Mouse (Mus musculus): ENCODE results near the gene Msrb3.

Msrb3 gene

DNA sequence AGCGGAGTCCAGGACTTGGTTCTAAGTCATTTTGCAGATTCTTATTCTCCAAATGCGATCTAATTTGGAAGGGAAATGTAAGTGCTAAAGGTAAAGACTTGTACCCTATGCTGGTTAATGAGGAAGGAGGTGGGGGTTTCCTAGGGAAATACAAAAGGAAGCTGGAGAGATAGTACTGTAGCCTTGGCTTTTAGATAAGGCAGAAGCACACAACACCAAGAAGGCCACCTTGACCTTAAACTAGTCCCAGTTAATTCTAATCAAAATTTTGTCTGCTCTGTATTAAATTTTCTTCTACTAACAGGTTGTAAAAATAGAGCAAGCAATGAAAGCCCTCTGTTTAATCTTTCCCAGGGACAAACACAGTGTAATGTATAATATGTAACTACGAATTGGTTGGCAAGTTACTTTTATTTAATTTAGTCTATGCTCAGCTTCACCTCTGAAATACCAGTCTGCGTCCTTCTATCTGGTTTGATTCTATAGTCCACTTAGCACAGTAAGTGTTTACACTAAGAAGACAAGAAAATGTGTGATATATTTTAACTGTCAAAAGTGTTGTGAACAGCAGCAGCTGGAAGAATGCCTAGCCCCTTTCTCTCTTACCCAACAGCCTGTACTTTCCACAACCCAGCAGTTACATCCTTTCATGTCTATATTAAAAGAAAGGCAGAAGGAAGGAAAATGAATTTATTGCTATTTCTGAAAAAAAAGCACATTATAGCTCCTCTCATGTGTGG lies 87.9 kb downstream of the Msrb3 start:
- DNase-seq (ENCODE audit: low spot score in 2 of 2): no peak

DNA sequence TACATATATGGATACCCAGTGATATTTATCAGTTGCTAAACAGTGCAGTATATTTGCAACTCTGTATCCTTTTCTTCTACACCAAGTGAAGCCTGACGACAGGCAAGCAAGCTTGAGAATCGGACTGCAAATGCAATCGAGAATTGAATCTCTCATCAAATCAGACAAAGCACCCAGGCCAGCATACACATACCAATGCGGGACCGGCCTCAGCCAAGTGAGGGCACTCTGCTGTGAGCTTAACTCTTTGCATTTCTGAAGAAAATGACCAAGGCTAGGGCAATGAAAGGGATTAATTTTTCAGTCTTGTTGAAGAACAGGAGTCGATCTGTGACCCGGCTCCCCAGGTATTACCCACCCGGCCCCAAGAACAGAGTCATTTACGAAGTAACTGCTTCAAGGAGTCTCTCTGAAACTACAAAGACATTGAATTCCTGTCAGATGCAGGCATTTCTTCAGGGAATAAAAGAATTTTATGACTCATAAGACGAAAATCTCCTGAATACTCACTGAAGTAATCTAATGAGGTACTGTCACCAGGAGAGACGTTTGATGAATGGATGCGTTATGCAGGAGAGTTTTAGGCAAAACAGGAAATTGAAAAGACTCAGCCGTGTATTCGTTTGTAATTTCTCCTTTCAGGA lies 88.7 kb downstream of the Msrb3 start:
- DNase-seq (ENCODE audit: low spot score in 2 of 2): no peak

DNA sequence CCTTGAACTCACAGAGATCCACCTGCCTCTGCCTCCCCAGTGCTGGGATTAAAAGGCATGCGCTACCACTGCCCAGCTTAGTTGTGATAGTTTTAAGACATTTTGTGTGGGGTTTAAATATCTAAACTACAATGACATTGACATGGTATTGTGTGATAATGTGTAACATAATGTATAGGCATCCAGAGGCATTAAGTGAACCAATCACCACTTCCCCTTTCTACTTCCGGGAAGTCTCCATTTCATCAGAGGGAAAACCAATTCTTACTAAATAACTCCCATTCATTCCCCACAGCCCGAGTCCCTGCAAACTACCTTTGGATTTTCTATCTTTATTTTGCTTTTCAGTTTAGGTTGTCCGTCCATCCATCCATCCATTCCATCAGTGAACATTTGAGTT lies 90.7 kb downstream of the Msrb3 start:
- DNase-seq (ENCODE audit: low spot score in 2 of 2): no peak

DNA sequence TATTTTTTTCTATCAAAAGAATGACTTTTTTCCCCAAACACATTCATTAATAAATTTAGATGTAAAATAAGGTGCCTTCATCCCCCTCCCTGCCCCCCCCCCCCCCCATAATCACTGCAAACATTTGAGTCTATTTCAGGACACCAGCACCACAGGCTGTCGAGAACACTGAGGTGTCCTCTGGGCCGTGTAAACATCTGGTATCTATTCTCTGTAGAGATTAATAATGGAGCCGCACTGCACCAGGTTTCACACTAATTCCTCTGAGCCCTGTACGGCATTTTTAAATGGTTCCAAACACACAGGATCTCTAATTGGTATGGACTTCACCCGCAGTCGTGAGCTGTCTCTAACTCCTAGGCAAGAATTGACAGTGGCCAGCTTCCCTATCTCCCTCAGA lies 97.8 kb downstream of the Msrb3 start:
- DNase-seq (ENCODE audit: low spot score in 2 of 2): no peak

DNA sequence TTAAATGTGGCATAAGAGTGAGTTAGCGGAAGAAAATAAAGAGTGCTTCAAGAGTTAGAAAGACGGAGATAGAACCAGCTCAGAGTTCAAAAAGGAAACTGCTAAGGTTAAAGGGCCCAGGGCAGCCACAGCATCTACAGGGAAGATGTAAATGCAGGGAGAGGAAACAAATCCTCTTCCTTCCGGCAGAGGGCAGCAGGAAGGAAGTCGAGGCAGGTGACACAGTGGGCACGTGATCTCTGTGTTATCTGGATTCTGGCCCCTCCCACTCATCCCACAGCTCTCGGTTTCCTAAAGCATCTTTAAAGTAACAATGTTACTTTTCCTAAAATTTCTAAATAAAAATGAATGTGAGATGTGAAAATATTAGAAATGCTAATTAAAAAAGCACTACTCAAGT lies 99.4 kb downstream of the Msrb3 start:
- no peak for DNase-seq (ENCODE audit: low spot score in 2 of 2)

DNA sequence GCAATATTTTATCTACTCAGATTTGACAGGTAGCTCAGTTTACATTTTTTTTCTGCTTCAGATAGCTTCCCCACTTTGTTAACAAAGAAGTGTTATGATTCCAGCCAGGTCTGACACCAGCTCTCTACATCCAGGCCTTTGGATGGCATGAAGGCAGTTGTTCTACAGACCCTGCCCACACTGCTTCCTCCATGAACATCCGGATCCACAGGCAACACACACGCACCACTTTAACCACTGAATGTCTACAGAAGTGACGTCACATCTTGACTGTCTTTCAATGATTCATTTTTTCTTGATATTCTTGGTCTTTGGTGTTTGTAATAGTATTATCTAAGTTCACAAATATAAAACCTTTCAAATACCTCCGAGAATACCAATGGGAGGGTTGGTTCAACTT lies 102.2 kb downstream of the Msrb3 start:
- no peak for DNase-seq (ENCODE audit: low spot score in 2 of 2)

DNA sequence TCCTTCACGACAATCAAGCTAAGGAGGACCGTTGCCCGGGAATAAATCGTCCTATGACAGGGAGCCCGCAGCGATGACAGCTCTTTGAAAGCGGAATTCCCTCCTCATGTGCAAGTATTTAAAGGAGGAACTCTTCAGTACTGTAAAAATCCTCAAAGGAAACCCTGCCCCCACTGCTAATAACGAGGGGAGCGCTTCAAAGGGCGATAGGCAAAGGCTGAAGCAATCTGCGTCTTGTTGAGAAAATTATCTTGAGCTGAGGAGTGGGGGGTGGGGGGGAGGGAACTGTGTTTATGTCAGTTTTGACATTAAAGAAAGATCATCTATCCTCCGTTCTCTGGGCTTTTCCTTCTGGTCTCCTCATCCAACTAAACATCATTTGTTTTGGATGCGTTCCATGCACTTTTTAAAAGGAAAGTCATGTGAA lies 104.5 kb downstream of the Msrb3 start:
- no peak for DNase-seq (ENCODE audit: low spot score in 2 of 2)

DNA sequence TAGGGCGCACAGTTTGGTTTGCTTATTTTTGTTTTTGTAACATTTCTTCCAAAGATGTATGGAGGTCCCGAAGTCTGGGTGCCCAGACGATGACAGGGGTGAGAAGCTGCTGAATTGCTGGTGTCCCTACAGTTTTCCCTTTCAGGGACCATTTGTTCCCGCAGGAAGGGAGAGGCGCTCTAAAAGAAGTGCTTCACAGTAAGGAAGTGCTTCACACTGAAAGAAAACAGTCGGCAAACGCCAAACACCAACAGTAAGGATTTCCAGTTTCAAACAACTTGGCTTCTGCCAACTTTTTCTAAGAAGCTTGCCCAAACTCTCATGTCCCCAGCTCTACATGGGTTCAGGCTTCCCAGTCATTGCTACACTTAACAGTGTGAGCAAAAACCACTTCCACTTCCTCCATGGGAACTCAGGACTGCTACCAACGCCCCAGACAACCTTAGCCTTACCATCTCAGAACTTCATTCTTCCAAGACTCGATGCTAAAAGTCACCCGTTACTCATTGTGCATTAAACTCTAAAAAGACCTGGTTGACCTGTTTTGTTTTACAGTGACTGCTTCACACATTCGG lies 106.6 kb downstream of the Msrb3 start:
- no peak for DNase-seq (ENCODE audit: low spot score in 2 of 2)

DNA sequence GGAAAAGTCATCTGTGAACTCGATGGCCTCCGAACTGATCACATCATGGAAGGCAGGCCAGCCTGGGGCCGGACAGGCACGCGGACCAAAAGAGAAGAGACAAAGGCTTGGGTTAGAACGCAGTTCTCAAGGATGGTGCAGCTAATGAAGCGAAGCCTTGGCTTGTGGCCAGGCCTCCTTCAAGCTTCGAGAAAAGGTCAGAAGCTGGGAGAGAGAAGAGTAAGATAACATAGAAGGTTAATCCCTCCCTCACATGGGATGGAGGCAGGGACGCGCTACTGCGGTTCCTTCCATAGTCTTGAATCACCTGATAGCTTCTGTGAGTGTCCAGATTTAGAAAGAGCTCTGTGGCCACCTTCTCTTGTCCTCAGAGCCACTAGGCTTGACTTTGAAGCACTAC lies 107.5 kb downstream of the Msrb3 start:
- DNase-seq (ENCODE audit: low spot score in 2 of 2): no peak

DNA sequence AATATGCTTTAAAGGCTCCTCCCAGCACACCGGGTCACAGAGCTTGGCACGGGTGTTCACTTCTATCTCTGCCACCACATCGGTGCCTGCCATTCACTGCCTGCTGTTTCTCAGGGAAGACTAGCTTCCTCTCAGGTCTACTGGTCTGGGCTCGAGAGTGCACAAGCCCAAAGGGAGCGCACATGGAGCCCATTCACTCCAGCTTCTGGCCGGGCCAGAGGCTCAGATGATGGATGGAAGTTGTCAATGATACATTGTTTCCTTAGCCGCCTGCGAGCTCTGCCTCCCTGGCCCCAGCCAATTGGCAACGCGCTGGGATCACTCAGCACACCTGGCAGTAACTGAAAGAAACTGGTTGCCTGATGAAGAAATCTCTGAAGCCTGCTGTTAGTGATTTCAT lies 111.7 kb downstream of the Msrb3 start:
- DNase-seq (ENCODE audit: low spot score in 2 of 2): no peak

DNA sequence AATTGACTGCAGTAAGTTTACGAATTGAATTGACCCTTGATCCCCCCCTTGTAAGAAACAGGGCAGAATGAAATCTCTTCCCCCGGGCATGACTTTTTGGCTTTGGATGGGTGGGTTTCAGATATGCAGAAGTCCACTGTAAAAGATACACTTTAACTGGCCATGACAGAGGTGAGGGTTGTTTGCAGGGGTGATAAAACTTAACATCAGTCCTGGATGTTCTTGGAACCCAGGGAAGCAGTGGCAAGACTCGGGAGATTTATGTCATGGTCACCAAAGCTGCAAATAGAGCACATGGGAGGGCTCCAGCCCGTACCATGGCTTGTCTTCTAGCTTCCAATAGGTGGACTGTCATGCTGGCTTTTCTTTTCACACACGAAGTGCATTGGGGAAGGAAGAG lies 114.4 kb downstream of the Msrb3 start:
- no peak for DNase-seq (ENCODE audit: low spot score in 2 of 2)

DNA sequence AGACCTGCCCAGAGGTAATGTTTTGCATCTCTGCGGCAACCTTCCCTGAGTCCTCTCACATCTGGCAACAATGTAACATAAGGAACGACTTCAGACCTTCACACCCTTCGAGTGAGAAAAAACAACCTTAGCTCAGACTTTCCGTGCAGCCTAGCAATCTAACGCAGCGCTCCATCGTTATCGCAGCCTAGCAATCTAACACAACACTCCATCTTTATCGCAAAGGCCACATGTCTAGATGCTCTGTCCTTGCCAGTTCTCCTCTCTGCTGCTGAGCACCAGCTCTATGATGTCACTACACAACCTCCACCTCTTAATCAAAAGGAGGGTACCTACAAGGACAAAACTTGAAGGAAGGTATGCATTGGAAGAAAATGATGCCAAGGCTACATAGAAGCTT lies 115.5 kb downstream of the Msrb3 start:
- no peak for DNase-seq (ENCODE audit: low spot score in 2 of 2)

DNA sequence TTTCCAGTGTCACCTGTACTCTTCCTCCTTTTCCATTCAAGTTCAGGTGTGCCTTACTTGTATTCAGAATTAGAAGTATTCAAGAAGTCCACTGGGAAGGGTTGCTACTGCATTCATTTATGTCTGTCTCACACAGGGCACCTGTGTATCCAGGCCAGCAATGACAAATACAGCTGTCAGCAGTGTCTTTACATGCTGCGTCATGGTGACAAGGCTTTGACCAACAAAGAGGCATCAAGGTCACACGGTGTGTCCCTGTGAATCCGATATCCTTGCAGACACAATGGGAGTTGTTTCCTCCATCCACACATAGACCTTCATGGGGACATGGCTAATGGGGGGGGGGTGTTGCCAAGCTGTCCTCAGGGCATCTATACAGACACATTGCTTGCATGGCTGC lies 121.4 kb downstream of the Msrb3 start:
- DNase-seq (ENCODE audit: low spot score in 2 of 2): no peak

DNA sequence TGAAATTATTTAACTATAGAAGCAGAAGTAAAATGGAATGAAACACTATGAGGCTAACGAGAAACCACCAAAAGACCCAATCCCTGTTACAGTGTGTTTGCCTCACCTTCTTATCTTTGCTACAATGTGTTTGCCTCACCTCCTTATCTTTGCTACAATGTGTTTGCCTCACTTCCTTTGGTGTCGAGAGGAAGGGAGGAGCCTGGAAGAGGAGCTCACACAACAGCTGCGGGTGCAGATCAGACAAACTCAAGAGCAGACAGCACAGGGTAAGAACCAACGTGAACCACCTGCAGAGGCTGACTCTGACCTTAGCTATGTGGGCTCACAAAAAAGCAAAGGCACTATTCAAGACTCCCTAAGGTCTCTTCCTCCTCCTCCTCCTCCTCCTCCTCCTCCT lies 123.5 kb downstream of the Msrb3 start:
- DNase-seq (ENCODE audit: low spot score in 2 of 2): peak in 1 of 2 experiments; percentile 9

DNA sequence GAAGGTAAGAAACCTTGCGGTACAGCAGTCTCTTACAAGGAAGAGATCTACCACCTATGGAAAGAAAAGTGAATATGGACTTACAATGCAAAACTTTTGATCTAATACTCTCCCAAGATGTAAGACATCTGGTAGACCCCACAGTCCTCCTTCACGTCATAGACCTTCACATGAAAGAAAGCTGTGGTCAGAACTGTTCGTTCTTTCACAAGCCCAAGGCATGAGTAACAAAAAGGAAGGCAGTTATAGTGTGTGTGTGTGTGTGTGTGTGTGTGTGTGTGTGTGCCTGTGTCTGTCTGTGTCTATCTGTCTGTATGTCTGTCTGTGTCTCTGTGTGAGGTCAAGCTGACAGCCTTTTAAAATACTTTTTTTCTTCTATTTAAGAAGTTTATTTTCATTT lies 131.5 kb downstream of the Msrb3 start:
- DNase-seq (ENCODE audit: low spot score in 2 of 2): no peak

DNA sequence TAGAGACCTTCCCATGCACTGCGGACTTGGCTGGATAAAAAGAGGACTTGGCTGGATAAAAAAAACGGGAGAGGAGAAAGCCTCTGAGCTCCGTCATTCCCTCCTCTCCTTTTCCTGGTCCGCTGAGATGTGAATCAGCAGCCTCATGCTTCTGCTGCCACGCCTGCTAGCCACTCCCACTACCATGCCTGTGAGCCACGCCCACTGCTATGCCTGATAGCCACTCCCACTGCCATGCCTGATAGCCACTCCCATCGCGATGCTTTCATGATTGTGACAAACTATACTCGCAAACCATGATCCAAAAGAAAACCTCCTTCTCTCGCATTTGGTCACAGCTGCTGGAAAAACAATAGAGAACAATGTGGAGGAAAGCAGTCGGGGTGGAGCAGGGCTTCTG lies 133.5 kb downstream of the Msrb3 start:
- no peak for DNase-seq (ENCODE audit: low spot score in 2 of 2)

DNA sequence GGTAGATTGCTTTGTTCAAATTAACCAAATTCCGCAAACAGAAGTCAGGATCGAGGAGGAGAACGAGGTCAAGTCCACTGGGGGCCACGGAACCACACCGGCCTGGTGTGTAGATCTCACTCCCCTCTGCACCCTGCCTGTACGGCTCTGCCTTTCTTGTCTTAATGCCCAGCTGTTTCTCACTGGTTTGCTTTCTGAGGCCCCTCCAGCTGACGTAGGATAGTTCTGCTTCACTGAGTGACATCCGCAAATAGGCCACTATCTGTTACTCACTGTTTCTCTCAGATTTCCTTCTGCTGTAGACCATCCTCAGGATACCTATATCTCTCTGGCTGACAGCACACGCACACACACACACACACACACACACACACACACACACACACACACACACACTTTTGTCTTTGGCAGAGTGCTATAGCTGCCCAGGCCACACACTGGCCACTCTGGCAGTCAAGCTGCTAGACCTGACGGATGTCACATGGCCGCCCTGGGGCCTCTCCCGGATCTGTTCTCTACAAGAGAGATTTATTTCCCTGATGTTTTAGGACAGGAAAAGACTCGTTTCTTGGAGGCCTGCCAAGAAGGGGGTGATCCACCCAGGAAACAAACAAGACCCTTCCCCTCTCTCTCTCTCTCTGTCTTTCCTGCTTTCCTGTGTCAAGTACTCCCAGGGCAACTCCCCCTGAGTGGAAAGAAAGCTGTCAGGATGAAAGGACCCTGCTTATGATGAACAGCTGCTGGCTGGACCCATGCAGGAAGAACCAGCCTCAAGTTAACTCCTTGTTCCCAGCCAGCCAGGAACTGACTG lies 135.0 kb downstream of the Msrb3 start:
- DNase-seq (ENCODE audit: low spot score in 2 of 2): no peak

DNA sequence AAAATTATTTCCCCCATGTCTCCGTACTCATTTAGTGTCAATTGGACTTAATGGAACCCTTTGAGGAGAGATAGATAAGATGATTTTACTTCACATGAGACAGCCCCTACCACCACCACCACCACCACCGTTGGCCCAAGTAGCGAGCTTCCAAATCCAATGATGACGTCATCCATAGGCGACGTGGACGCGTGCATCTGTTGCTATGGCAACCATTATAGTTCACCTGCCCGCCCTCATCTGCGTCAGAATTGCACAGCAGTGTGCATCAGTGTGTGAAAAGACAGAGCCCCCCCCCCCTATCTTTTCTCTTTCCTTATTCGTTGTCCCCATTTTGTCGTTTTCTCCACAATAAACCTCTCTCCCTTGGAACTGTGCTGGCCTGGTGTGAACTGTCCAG lies 135.9 kb downstream of the Msrb3 start:
- DNase-seq (ENCODE audit: low spot score in 2 of 2): no peak

DNA sequence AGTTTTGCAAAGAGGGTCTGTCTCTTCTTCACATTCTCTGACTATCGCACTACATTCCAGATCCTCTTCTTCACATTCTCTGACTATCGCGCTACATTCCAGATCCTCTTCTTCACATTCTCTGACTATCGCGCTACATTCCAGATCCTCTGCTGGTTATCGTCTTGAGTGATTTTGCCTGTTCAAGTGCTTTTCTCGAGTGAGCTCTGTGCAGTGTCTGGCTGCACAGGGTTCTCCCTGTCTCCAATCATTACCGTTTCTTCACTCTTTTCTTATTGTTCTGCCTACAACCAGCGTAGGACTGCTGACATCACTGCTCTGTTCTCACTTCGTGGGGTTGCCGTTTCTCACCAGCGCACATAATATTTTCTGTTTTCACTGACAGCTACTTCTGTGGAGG lies 138.2 kb downstream of the Msrb3 start:
- DNase-seq (ENCODE audit: low spot score in 2 of 2): no peak

DNA sequence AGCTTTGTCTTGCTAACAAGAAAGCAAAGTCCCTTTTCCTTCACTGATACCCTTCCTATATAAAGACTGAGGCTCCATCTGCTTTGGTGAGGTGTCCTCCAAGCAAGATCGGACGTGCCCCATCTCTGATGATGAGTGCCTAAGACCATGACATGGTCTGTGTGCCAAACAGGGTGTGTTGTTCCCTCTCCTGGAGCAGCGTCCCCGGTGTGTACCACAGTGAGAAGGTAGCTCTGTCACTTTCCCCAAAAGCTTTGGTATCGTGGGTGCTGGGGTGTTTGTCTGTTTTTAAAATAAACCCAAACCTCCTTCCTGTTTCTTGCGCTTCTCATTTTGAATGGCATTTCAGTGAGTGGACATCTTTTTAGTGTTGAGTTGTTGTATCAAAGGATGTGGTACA lies 139.0 kb downstream of the Msrb3 start:
- no peak for DNase-seq (ENCODE audit: low spot score in 2 of 2)

DNA sequence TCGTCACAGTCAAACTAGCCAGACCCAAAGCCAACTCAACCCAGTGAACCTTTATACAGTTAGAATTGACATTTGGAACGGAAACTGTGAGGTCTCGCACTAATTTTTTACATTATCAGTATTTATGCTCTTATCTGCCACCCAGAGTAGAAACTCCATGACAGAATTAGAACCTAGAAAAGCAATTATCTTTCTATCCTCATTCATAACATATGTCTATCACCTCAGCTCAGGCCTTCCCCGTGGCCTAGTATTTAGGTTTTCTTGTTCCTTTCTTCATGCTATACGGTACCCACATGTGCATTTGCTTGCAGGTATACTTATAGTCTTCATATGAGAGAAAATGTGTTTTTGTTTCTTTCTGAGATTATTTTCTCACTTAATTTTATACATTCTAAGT lies 146.4 kb downstream of the Msrb3 start:
- DNase-seq (ENCODE audit: low spot score in 2 of 2): no peak

DNA sequence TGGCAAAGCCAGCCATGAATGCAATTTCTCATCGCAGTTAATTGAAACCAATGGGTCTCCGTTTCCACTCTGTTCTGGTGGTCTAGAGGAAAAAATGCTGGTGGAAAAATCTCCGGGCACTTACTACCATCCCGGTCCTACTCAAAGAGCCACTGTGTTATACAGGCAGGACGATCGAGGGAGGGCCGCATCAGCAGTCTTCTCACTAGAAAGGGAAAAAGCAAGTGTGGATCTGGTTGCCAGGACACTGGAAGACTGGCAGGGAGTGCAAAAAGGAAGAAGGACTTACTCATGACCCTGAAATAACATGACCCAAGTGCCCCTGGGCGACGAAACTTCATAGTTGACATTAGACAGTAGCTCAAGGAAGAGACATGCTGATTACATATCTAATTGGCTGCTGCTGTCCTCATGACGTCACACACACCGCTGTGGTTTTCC lies 147.1 kb downstream of the Msrb3 start:
- DNase-seq (ENCODE audit: low spot score in 2 of 2): no peak

Measured in natural killer cell, adult 2 months (primary cell).